Mouse (Mus musculus) midbrain, embryonic 11.5 days (tissue): ENCODE measurements around the gene BC004004. TPM values are rescaled to one million over a fixed set of nuclear protein-coding genes. Genes with fewer than 3 reads are reported as not detected.

Experiments
- ATAC-seq: fragments of 200-750 bp; cut with Nextera tagmentation; 2 replicates; pipeline ENCODE4 v1.8.0; 2017; ENCODE audit warnings: moderate TSS enrichment, moderate library complexity; ENCODE audit not compliant: low FRiP score
- DNase-seq: peaks from one replicate; pipeline ENCODE4 v3.0.0; 2015; ENCODE audit warnings: low spot score; ENCODE audit errors: missing footprints
- H3K27ac ChIP-seq: fragments of 300-500 bp; sonication (generic); 2 replicates; pipeline ENCODE4 v1.5.1; 2014; ENCODE audit warnings: low read depth, low read length
- H3K27me3 ChIP-seq: fragments of 300-500 bp; sonication (generic); 2 replicates; pipeline ENCODE4 v1.6.1; 2014; ENCODE audit warnings: mild to moderate bottlenecking, low read length, moderate library complexity, mixed read lengths; ENCODE audit not compliant: control insufficient read depth, insufficient read depth
- H3K36me3 ChIP-seq: fragments of 300-500 bp; sonication (generic); 2 replicates; pipeline ENCODE4 v1.6.1; 2014; ENCODE audit warnings: mild to moderate bottlenecking, low read length, moderate library complexity, mixed read lengths; ENCODE audit not compliant: control insufficient read depth, insufficient read depth
- H3K4me1 ChIP-seq: fragments of 300-500 bp; sonication (generic); 2 replicates; pipeline ENCODE4 v1.6.1; 2014; ENCODE audit warnings: low read length; ENCODE audit not compliant: control insufficient read depth, insufficient read depth
- H3K4me2 ChIP-seq: fragments of 300-500 bp; sonication (generic); 2 replicates; pipeline ENCODE4 v1.6.1; 2014; ENCODE audit warnings: mild to moderate bottlenecking, moderate library complexity
- H3K4me3 ChIP-seq: fragments of 300-500 bp; sonication (generic); 2 replicates; pipeline ENCODE4 v1.5.1; 2014; ENCODE audit warnings: low read depth, low read length
- H3K9ac ChIP-seq: fragments of 300-500 bp; sonication (generic); 2 replicates; pipeline ENCODE4 v1.6.1; 2014; ENCODE audit warnings: low read length
- H3K9me3 ChIP-seq: fragments of 300-500 bp; sonication (generic); 2 replicates; pipeline ENCODE4 v1.6.1; 2016; ENCODE audit warnings: low read length; ENCODE audit not compliant: control insufficient read depth
- WGBS: fragments of 180-500 bp; shearing (Covaris S2); extraction: QIAGEN DNeasy Blood & Tissue Kit; methylation state at CpG from one replicate; pipeline ENCODE4 v1.1.7; 2014; 5-methylcytosine and 5-hydroxymethylcytosine counted together
- polyA plus RNA-seq: library from polyadenylated mRNA; unstranded; fragments of >200 nt; fragmentation: Nextera tagmentation; extraction: Ambion mirVana; gene quantifications from 2 replicates; pipeline ENCODE4 v1.2.1, GENCODE M21; 2014

BC004004 gene
- polyA plus RNA-seq, 1 experiment from 2014 or later, result 68.4 TPM

DNA sequence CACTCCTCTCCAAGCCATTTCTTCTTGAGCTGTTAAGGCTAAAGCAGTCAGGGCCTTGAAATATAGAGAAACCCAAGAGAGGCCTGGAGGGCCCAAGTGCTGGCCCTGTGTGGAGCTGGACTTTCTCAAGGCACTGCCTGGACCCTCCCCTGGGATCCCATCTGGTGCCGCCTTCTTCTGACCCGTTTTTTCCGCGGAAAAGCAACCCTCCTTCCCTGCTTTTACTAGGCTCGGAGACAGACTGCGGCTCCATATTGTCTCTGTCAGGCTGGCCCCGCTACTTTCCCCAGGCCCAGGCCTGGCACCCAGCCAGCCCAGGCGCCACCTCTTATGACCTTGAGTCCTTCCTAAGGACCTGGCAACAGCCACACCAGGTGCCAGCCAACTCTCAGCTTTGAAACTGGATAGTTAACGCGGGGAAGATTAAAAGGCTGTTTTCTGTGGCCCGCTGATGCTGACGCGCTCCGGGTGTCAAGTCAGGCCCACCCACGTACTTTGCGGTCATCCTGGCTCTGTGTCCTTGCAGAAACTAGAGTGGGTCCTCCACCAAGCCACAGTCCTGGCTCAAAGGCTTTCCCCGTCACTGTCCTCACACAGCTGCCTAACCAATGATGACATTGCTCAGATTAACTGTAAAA, 87.4 kb downstream of the BC004004 start:
- 15% methylated on average over 17 of the region's 17 CpGs for WGBS
- no peaks in the 10 kb centered on the region for H3K27me3 ChIP-seq
- ATAC-seq (peak; percentile 67), DNase-seq (peak; percentile 94)
- no peaks in the 10 kb centered on the region for H3K36me3 ChIP-seq
- peak overlapping the region; percentile 30 for H3K4me3 ChIP-seq
- H3K4me1 ChIP-seq, result peaks cover 28% of the 10 kb centered on the region
- peak overlapping the region; percentile 100 for H3K27ac ChIP-seq
- H3K9ac ChIP-seq, result peak overlapping the region; percentile 77
- H3K4me2 ChIP-seq, result peak overlapping the region; percentile 70
- no peaks in the 10 kb centered on the region for H3K9me3 ChIP-seq

DNA sequence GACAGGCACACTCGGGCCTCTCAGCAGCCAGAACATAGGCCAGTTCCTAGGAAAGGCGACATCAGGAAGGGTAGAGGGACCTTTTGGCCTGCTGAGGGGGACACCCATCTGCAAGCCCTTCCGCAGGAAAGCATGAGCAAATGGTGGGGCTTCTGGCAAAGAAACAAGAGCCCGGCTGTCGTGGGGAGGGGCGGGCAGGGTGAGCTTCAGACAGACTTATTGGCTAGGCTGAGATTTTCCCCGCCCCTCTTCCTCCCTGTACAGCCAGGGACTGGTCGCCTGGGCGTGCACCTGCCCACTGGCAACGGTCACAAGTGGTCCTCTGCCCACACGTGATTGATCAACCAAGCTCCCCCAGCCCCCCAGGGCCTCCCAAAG, 87.9 kb downstream of the BC004004 start:
- H3K4me2 ChIP-seq, result peak overlapping the region; percentile 70
- no peaks in the 10 kb centered on the region for H3K36me3 ChIP-seq
- peak overlapping the region; percentile 77 for H3K9ac ChIP-seq
- peaks cover 28% of the 10 kb centered on the region for H3K4me1 ChIP-seq
- ATAC-seq, result peak; percentile 94
- no peaks in the 10 kb centered on the region for H3K27me3 ChIP-seq
- under 1% methylated on average over 10 of the region's 11 CpGs for WGBS
- peak overlapping the region; percentile 100 for H3K27ac ChIP-seq
- peak overlapping the region; percentile 30 for H3K4me3 ChIP-seq
- peak; percentile 97 for DNase-seq
- no peaks in the 10 kb centered on the region for H3K9me3 ChIP-seq

DNA sequence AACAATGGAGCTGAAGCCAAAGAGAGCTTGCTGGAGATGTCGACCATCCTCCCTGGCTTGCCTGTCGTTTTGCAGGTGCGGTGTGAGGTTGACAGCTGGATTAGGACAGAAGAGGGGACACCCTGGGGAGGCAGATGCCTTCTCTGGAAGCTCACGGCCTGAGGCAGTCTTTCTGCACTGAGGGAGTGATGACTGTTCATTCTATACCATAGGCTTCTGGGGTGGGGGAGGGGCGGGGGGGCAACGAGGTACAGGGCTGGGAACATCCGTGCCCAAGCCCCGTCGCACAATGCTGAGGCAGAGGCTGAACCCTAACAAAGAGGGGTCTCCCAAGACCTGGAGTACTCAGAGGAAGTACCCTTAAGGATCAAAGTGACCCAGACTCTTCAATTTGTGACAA, 88.3 kb downstream of the BC004004 start:
- H3K27me3 ChIP-seq, result no peaks in the 10 kb centered on the region
- no peaks in the 10 kb centered on the region for H3K36me3 ChIP-seq
- no peaks in the 10 kb centered on the region for H3K9me3 ChIP-seq
- DNase-seq, result peak; percentile 89
- peak; percentile 54 for ATAC-seq
- peaks cover 28% of the 10 kb centered on the region for H3K4me1 ChIP-seq
- under 1% methylated on average over 9 of the region's 9 CpGs for WGBS
- H3K4me3 ChIP-seq, result peak overlapping the region; percentile 30
- H3K27ac ChIP-seq, result peak overlapping the region; percentile 100
- H3K9ac ChIP-seq, result peak overlapping the region; percentile 77
- peak overlapping the region; percentile 70 for H3K4me2 ChIP-seq

DNA sequence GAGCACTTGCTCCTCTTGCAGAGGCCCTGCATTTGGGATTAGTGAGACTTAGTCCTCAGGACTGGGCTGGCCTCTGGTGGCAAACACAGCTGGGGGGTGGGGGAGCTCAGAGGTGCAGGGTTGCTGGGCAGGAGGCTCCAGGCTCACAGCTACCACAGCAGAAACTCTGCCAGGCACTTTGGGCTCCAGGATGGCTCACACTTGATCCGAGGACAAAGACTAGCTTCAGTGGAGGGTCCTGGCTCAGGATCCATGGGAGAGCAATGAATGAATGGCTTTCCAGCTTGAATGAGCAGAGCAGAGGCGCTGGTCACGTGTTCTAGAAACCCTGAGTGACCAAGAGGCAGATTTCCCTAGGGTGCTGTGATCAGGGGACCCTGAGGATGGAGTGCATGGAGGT, 90.3 kb downstream of the BC004004 start:
- ATAC-seq, result no peak

DNA sequence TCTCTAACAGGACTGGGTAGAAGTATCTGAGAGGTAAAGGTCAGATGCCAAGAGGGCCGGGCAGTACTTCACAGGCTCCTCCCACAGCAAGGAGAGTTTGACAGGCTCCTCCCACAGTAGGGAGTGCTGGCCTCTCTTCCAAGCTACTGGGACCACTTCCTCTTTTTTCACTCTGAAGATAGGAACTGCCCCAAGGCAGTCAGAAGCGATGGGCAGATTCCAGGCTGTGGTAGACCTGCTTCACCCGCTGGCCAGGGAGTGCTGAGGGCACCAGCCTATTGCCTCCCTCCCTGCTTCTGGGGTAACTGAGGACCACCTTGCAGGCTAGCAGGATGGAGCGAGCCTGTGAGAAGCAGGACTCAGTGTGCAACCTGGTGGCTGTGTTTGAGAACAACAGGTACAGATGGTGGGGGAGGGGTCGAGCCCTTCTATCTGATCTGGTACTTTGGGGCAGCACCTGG, 92.2 kb downstream of the BC004004 start, which contains the start of gene Fgd2:
Fgd2 (plus strand) TSS at position 154 of the 461 bp plus-strand sequence.
- 23% methylated on average over 5 of the region's 5 CpGs for WGBS
- DNase-seq (no peak), ATAC-seq (no peak)
- no peak within 1 kb of the TSS for H3K4me3 ChIP-seq
- H3K36me3 ChIP-seq, result no peaks in the 10 kb centered on the region
- no peak within 1 kb of the TSS for H3K27ac ChIP-seq
- H3K27me3 ChIP-seq, result no peaks in the 10 kb centered on the region
- H3K4me2 ChIP-seq, result no peak within 1 kb of the TSS
- H3K4me1 ChIP-seq, result peaks cover 17% of the 10 kb centered on the region
- no peaks in the 10 kb centered on the region for H3K9me3 ChIP-seq
- H3K9ac ChIP-seq, result no peak within 1 kb of the TSS

More for the DNA sequence above, 90.3 kb downstream of the BC004004 start:
- Histone ChIP-seq H3K4me1 (peaks cover 28% of the 10 kb centered on the region), H3K36me3 (no peaks in the 10 kb centered on the region), H3K9me3 (no peaks in the 10 kb centered on the region), H3K4me3 (no peak overlapping the region), H3K9ac (no peak overlapping the region), H3K4me2 (no peak overlapping the region), H3K27ac (no peak overlapping the region), H3K27me3 (no peaks in the 10 kb centered on the region)
- DNase-seq, result no peak
- 38% methylated on average over 3 of the region's 3 CpGs for WGBS

DNA sequence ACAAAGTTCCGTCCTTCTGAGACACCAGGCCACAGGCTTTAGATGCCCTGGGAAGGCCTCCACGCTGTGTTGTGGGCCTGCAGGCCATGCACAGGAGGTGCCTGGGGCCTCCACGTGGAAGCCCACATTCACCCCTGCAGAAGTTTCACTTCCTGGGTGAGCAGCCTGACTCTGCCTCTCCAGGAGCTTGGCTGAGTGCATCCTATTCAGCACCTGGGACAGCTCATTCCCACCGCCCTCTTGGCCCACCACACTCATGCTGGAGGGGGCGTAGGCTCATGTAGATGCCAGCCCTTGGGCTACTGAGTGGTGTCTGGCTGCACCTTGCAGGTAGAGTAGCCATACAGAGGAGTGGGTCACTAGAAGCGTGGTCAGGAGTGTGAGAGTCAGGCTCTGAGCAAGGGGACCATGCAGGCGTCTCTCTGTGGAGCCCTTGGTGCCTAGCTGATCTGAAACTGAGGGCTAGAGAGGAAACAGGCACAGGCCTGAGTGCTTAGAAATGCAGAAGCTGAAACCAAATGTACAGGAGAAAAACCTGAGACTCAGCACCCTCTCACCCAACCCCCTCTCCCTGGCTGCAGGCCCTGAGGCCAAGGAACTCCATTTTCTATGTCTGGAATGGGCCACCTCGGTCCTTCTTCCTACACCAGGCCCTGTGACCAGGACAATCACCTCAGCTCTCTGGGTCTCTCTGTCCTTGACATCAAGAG, 93.5 kb downstream of the BC004004 start:
- no peak for DNase-seq
- WGBS, result 55% methylated on average over 8 of the region's 8 CpGs
- H3K9me3 ChIP-seq, result no peaks in the 10 kb centered on the region
- no peaks in the 10 kb centered on the region for H3K27me3 ChIP-seq
- H3K36me3 ChIP-seq, result no peaks in the 10 kb centered on the region
- no peak overlapping the region for H3K9ac ChIP-seq
- no peak overlapping the region for H3K4me2 ChIP-seq
- no peak overlapping the region for H3K4me3 ChIP-seq
- H3K4me1 ChIP-seq, result peaks cover 5% of the 10 kb centered on the region
- no peak overlapping the region for H3K27ac ChIP-seq
- no peak for ATAC-seq

DNA sequence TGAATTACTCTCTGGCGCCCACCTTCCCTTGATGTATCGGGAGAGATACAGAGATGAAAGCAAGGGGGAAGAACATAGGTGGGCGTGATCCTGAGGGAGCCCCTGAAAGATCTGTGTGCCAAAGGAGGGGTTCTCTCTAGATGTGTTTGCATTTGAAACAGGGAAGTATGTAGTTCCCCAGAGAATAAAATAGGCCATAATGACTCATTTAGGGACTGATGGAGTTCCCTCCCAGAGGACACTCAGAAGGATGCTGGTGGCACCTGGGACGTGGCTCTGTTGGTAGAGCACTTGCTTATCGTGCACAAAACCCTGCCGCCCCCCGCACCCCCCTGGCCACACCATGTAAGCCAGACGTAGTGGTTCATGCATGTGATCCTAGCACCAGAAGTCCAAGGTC, 94.5 kb downstream of the BC004004 start:
- no peak overlapping the region for H3K4me2 ChIP-seq
- ATAC-seq (no peak), DNase-seq (no peak)
- WGBS, result 84% methylated on average over 8 of the region's 8 CpGs
- H3K36me3 ChIP-seq, result no peaks in the 10 kb centered on the region
- no peaks in the 10 kb centered on the region for H3K9me3 ChIP-seq
- no peak overlapping the region for H3K27ac ChIP-seq
- no peak overlapping the region for H3K4me3 ChIP-seq
- no peaks in the 10 kb centered on the region for H3K4me1 ChIP-seq
- no peaks in the 10 kb centered on the region; the same call in 1 of the 2 replicates for H3K27me3 ChIP-seq
- H3K9ac ChIP-seq, result no peak overlapping the region

Other genes with a start within 250 kb of the BC004004 start
- gene Srsf3, start 236.2 kb upstream of the BC004004 start, polyA plus RNA-seq, result 899 and 948 TPM in 2 replicates
- 16.1 and 17.4 TPM in 2 replicates for gene Cdkn1a, start 177.8 kb upstream of the BC004004 start, polyA plus RNA-seq
- gene Rab44, start 154.6 kb upstream of the BC004004 start, polyA plus RNA-seq, result 0.22 and 0.44 TPM in 2 replicates
- gene Cpne5, start 30.6 kb upstream of the BC004004 start, polyA plus RNA-seq, result 7.4 TPM in 2 replicates
- 163 and 170 TPM in 2 replicates for gene Ppil1, start 4.6 kb upstream of the BC004004 start, polyA plus RNA-seq
- gene Pi16, start 48.9 kb downstream of the BC004004 start, polyA plus RNA-seq, result 0.56 and 0.57 TPM in 2 replicates
- 348 and 375 TPM in 2 replicates for gene Mtch1, start 79.1 kb downstream of the BC004004 start, polyA plus RNA-seq
- 2.2 and 2.4 TPM in 2 replicates for gene Fgd2, start 92.1 kb downstream of the BC004004 start, polyA plus RNA-seq
- gene Pim1, start 222.0 kb downstream of the BC004004 start, polyA plus RNA-seq, result 16.0 and 19.7 TPM in 2 replicates